ENCODE assay signal across 13 mouse cellular contexts in genomic region chr14:8342509-8343106, GRCm38 (mm10). TPM values are rescaled to one million over a fixed set of nuclear protein-coding genes. Genes with fewer than 3 reads are reported as not detected.
DNase-seq lines count a peak whose midpoint lies in the region; ATAC-seq lines count a peak whose summit lies in the region.
"Had no signal": no experiment of that assay in that cellular context is flagged by ENCODE, and none has a peak within 500 bp of the region (broad histone marks: within the 10 kb centered on the region; RNA-seq: fewer than 3 reads in every experiment).

No protein-coding gene starts in this region.

- 0 out of 2 replicates have a peak, but pooled peaks cover 8% of the 10 kb centered on the region for H3K4me1 ChIP-seq in heart, embryonic 12.5 days (replicated peaks)
- H3K4me1 ChIP-seq in midbrain, embryonic 16.5 days (ENCODE audit: control insufficient read depth, insufficient read depth, low read length) = no peaks in the 10 kb centered on the region
- H3K4me1 ChIP-seq: embryonic facial prominence, embryonic 13.5 days had no signal

- no peak overlapping the region for H3K9ac ChIP-seq in heart, embryonic 12.5 days
- H3K9ac ChIP-seq in midbrain, embryonic 16.5 days (ENCODE audit: low read depth, low read length) = no peak overlapping the region
- H3K9ac ChIP-seq: embryonic facial prominence, embryonic 13.5 days; liver, embryonic 14.5 days had no signal

- peak; percentile 16; the same call in 1 of the 2 replicates for ATAC-seq in heart, embryonic 12.5 days (ENCODE audit: insufficient number of reproducible peaks, low FRiP score)
- ATAC-seq in midbrain, embryonic 16.5 days = no peak
- ATAC-seq: CD4-positive, CD25-positive, alpha-beta regulatory T cell, adult 4 months had no signal

- H3K4me2 ChIP-seq in heart, embryonic 12.5 days = no peak overlapping the region
- no peak overlapping the region for H3K4me2 ChIP-seq in midbrain, embryonic 16.5 days (ENCODE audit: low read length)
- H3K4me2 ChIP-seq: embryonic facial prominence, embryonic 13.5 days had no signal

- H3K9me3 ChIP-seq in heart, embryonic 12.5 days (replicated peaks) = no peaks in the 10 kb centered on the region
- H3K9me3 ChIP-seq in midbrain, embryonic 16.5 days (replicated peaks; ENCODE audit: control insufficient read depth, low read length, poor library complexity, severe bottlenecking) = no peaks in the 10 kb centered on the region
- H3K9me3 ChIP-seq: embryonic facial prominence, embryonic 13.5 days had no signal

- H3K27ac ChIP-seq in heart, embryonic 12.5 days (ENCODE audit: poor library complexity, severe bottlenecking) = no peak overlapping the region
- no peak overlapping the region for H3K27ac ChIP-seq in midbrain, embryonic 16.5 days (ENCODE audit: low read length)
- H3K27ac ChIP-seq: embryonic facial prominence, embryonic 13.5 days; kidney, postnatal 0 days; liver, embryonic 14.5 days; stomach, postnatal 0 days had no signal

- no peak overlapping the region for H3K4me3 ChIP-seq in heart, embryonic 12.5 days
- no peak overlapping the region for H3K4me3 ChIP-seq in midbrain, embryonic 16.5 days (ENCODE audit: low read depth, low read length)
- H3K4me3 ChIP-seq: embryonic facial prominence, embryonic 13.5 days had no signal

- peak; percentile 77 to 80 for DNase-seq in heart, adult 18-20 months
- DNase-seq in heart, adult 8-10 months (ENCODE audit: low spot score) = no peak
- DNase-seq in adrenal gland, adult (ENCODE audit: inconsistent age in 2 of 2, low spot score in 1 of 2) = peak; percentile 73 to 89
- DNase-seq in lung, adult 18-20 months = peak; percentile 76 to 79
- DNase-seq in MN1 (ENCODE audit: low spot score) = no peak
- no peak for DNase-seq in yolk sac, embryonic 10.5 days (ENCODE audit: low spot score)

- no peaks in the 10 kb centered on the region for H3K27me3 ChIP-seq in heart, embryonic 12.5 days (replicated peaks)
- H3K27me3 ChIP-seq in midbrain, embryonic 16.5 days (ENCODE audit: control insufficient read depth, insufficient read depth, low read depth, low read length) = no peaks in the 10 kb centered on the region
- H3K27me3 ChIP-seq: embryonic facial prominence, embryonic 13.5 days had no signal

- no peaks in the 10 kb centered on the region for H3K36me3 ChIP-seq in heart, embryonic 12.5 days
- H3K36me3 ChIP-seq in midbrain, embryonic 16.5 days (ENCODE audit: control insufficient read depth, insufficient read depth, low read length) = no peaks in the 10 kb centered on the region
- H3K36me3 ChIP-seq: embryonic facial prominence, embryonic 13.5 days had no signal

- 60% methylated on average over 5 of the region's 5 CpGs for WGBS in heart, embryonic 12.5 days
- 77% methylated on average over 5 of the region's 5 CpGs for WGBS in midbrain, embryonic 16.5 days

RNA-seq across cellular contexts. Expression of gene Fam107a, which starts 24.8 kb away (rescaled TPM):
- 10 to 100 TPM; 12.1 to 24.4 TPM for total RNA-seq in heart, adult 18-20 months (2021)
- 1 to 10 TPM; 7.5 to 8.8 (median 8.2) TPM for total RNA-seq in heart, adult 8-10 months (2022)
- 0.11 and 0.24 TPM in 2 replicates for polyA plus RNA-seq in heart, embryonic 12.5 days (2016; fragmentation: Nextera tagmentation; extraction: Ambion mirVana)
- polyA plus RNA-seq in midbrain, embryonic 16.5 days (2015; fragmentation: Nextera tagmentation; extraction: Ambion mirVana) = 0.92 and 1.4 TPM in 2 replicates
- polyA plus RNA-seq: CD4-positive, CD25-positive, alpha-beta regulatory T cell, adult 4 months had no signal

RNA-seq across cellular contexts. Expression of gene Oit1, which starts 35.9 kb away (rescaled TPM):
- under 1 TPM in 1 of 2 experiments, not detected in 1; 0.98 TPM for total RNA-seq in heart, adult 18-20 months (2021)
- total RNA-seq in heart, adult 8-10 months (2022) = under 1 TPM in 1 of 4 experiments, not detected in 3; 0.20 TPM
- not detected in 2 replicates for polyA plus RNA-seq in heart, embryonic 12.5 days (2016; fragmentation: Nextera tagmentation; extraction: Ambion mirVana)
- 0.22 TPM in 1 of 2 replicates, not detected in the other for polyA plus RNA-seq in midbrain, embryonic 16.5 days (2015; fragmentation: Nextera tagmentation; extraction: Ambion mirVana)
- polyA plus RNA-seq: CD4-positive, CD25-positive, alpha-beta regulatory T cell, adult 4 months had no signal

Comparison
In these comparisons a context has a peak if more than half of its experiments do, and no peak if none do; other contexts are left out.
1. DNase-seq: peak in heart, adult 18-20 months (2 of 2), adrenal gland, adult (2 of 2) and lung, adult 18-20 months (2 of 2); none in heart, adult 8-10 months (single experiment), MN1 (single experiment) and yolk sac, embryonic 10.5 days (single experiment).